Mouse (Mus musculus) liver, adult 2 months (tissue): ENCODE data around the gene Zfp398. TPM values are rescaled to one million over a fixed set of nuclear protein-coding genes. Genes with fewer than 3 reads are reported as not detected.

ENCODE experiments used
- DNase-seq: peaks from one replicate; pipeline ENCODE4 v3.0.0-alpha.2; 2011; ENCODE audit warnings: low read depth, low spot score; ENCODE audit errors: extremely low read depth
- H3K27ac ChIP-seq: fragments of 200-500 bp; replicated peaks from 2 replicates; pipeline ENCODE4 v1.5.1; 2012; ENCODE audit warnings: low read depth, mild to moderate bottlenecking, control low read depth, inconsistent platforms, low read length; ENCODE audit not compliant: insufficient read depth
- H3K27me3 ChIP-seq: fragments of 200-500 bp; 2 replicates; pipeline ENCODE4 v1.6.1; 2012; ENCODE audit warnings: mild to moderate bottlenecking, moderate library complexity, low read length, inconsistent platforms; ENCODE audit not compliant: control insufficient read depth, insufficient read depth
- H3K36me3 ChIP-seq: fragments of 200-500 bp; 2 replicates; pipeline ENCODE4 v1.6.1; 2012; ENCODE audit warnings: low read length, inconsistent platforms; ENCODE audit not compliant: control insufficient read depth, insufficient read depth
- H3K4me1 ChIP-seq: fragments of 200-500 bp; 2 replicates; pipeline ENCODE4 v1.6.1; 2011; ENCODE audit warnings: low read length; ENCODE audit not compliant: control insufficient read depth, insufficient read depth
- H3K4me3 ChIP-seq: fragments of 200-500 bp; 2 replicates; pipeline ENCODE4 v1.5.1; 2011; ENCODE audit warnings: low read depth, mild to moderate bottlenecking, control low read depth, low read length, moderate library complexity; ENCODE audit not compliant: insufficient read depth
- H3K79me2 ChIP-seq: fragments of 200-500 bp; 2 replicates; pipeline ENCODE4 v1.6.1; 2012; ENCODE audit warnings: inconsistent platforms, mild to moderate bottlenecking, low read length, moderate library complexity; ENCODE audit not compliant: control insufficient read depth, insufficient read depth
- H3K9ac ChIP-seq: fragments of 200-500 bp; 2 replicates; pipeline ENCODE4 v1.6.1; 2012; ENCODE audit warnings: low read depth, mild to moderate bottlenecking, control low read depth, inconsistent platforms, low read length
- CTCF ChIP-seq: fragments of 200-500 bp; IDR thresholded peaks from 2 replicates; pipeline ENCODE4 v1.5.1; 2011; ENCODE audit warnings: low read depth, low read length, control low read depth
- POLR2A ChIP-seq: fragments of 200-500 bp; IDR thresholded peaks from 2 replicates; pipeline ENCODE4 v1.6.1; 2011; ENCODE audit warnings: low read length, control low read depth; ENCODE audit not compliant: insufficient read depth; ENCODE audit errors: extremely low read depth
- WGBS: fragments of 180-500 bp; shearing (Covaris S2); methylation state at CpG from one replicate; pipeline ENCODE4 v1.1.7; 2018; 5-methylcytosine and 5-hydroxymethylcytosine counted together
- polyA plus RNA-seq: library from polyadenylated mRNA; depleted of rRNA; stranded (reverse); fragments of >200 nt; gene quantifications from 2 replicates; pipeline ENCODE4 v1.2.3, GENCODE M21; 2012
- total RNA-seq: library from RNA; depleted of rRNA; stranded (reverse); fragments of >200 nt; gene quantifications from 2 replicates; pipeline ENCODE4 v1.2.3, GENCODE M21; 2014

Zfp398 gene
- total and polyA plus RNA-seq, 2 experiments: 4.0 to 4.5 TPM

DNA sequence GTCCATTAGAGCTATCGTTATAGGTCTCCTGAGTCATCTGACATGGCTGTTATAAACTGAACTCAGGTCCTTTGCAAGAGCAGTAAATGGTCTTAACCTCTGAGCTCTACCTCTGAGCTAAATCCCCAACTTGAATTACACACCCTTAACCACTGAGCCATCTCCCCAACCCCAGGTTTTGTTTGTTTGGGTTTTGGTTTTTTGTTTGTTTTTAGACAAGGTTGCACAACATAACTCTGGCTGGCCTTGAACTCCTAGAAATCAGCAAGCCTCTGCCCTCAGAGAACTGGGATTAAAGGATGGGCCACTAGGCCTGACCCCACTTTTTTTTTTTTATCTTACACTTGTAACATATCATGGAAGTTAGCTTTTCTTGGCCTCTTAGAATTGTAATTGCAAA lies 19.3 kb upstream of the Zfp398 start:
- H3K27ac ChIP-seq: peak overlapping the region; percentile 72
- 26% methylated on average over 1 of the region's 1 CpGs for WGBS
- no peak for TF ChIP-seq POLR2A
- TF ChIP-seq CTCF: no peak
- H3K79me2 ChIP-seq: peaks cover 8% of the 10 kb centered on the region; the same call in 1 of the 2 replicates
- H3K9ac ChIP-seq: no peak overlapping the region
- no peaks in the 10 kb centered on the region for H3K27me3 ChIP-seq
- peak; percentile 96 for DNase-seq
- H3K36me3 ChIP-seq: no peaks in the 10 kb centered on the region
- H3K4me3 ChIP-seq: no peak overlapping the region
- H3K4me1 ChIP-seq: peaks cover 14% of the 10 kb centered on the region

DNA sequence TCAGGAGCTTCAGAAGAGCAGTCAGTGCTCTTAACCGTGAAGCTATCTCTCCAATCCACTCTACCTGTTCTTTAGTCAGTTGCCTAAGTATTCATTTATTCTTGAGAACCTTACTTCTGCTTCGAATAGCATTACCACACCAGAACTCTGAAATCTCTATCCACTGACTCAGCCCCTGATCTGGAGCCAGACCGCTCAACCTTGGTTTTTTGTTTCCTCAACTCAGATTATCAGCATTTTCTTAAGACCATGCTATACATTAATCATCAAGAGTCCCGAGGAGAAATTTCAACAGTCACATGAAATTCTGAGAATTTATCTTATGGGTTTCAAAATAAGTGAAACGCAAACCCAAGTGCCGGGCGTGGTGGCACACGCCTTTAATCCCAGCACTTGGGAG lies 16.7 kb upstream of the Zfp398 start:
- H3K4me3 ChIP-seq: no peak overlapping the region
- DNase-seq: no peak
- TF ChIP-seq POLR2A (no peak), CTCF (no peak)
- peaks cover 8% of the 10 kb centered on the region for H3K4me1 ChIP-seq
- no peaks in the 10 kb centered on the region for H3K27me3 ChIP-seq
- H3K36me3 ChIP-seq: no peaks in the 10 kb centered on the region
- no peak overlapping the region for H3K27ac ChIP-seq
- 91% methylated on average over 8 of the region's 8 CpGs for WGBS
- H3K9ac ChIP-seq: no peak overlapping the region
- H3K79me2 ChIP-seq: no peaks in the 10 kb centered on the region

DNA sequence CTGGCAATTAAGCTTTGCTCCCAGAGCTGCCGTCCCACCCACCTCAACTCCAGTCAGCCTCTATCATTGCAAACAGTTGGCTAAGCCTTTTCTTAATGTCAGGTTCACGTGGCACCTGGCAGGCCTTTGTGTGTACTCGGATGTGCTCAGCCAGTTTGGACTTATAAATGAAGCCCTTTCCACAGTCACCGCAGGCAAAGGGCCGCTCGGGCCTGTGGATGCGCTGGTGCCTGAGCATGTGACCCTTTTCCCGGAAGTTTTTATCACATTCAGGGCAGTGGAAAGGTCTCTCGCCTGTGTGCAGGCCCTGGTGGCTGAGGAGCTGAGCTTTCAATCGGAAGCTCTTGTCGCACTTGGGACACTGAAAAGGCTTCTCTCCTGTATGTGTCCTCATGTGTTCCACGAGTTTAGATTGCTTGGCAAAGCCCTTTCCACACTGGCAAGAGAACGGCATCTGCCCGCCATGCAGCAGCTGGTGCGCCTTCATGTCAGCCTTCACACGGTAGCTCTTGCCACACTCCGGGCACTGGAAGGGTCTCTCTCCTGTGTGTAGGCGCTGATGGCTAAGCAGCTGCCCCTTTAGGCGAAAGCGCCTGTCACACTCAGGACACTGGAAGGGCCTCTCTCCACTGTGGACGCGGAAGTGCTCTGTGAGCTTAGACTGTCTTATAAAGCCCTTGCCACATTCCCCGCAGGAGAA lies 15.7 kb upstream of the Zfp398 start:
- H3K36me3 ChIP-seq: no peaks in the 10 kb centered on the region
- no peaks in the 10 kb centered on the region for H3K27me3 ChIP-seq
- peaks cover 8% of the 10 kb centered on the region for H3K4me1 ChIP-seq
- WGBS: 85% methylated on average over 23 of the region's 23 CpGs
- no peak overlapping the region for H3K27ac ChIP-seq
- TF ChIP-seq POLR2A (no peak), CTCF (no peak)
- H3K79me2 ChIP-seq: no peaks in the 10 kb centered on the region
- no peak overlapping the region for H3K9ac ChIP-seq
- no peak overlapping the region for H3K4me3 ChIP-seq
- peak; percentile 78 for DNase-seq

GRCm38 (mm10) chr6:47821236-47821635 lies 14.2 kb upstream of the Zfp398 start:
- Histone ChIP-seq H3K79me2 (no peaks in the 10 kb centered on the region), H3K9ac (no peak overlapping the region), H3K4me1 (peaks cover 2% of the 10 kb centered on the region; the same call in 1 of the 2 replicates), H3K27me3 (no peaks in the 10 kb centered on the region), H3K27ac (no peak overlapping the region), H3K4me3 (no peak overlapping the region), H3K36me3 (no peaks in the 10 kb centered on the region)
- TF ChIP-seq CTCF (no peak), POLR2A (no peak)
- WGBS: 90% methylated on average over 5 of the region's 5 CpGs
- no peak for DNase-seq

DNA sequence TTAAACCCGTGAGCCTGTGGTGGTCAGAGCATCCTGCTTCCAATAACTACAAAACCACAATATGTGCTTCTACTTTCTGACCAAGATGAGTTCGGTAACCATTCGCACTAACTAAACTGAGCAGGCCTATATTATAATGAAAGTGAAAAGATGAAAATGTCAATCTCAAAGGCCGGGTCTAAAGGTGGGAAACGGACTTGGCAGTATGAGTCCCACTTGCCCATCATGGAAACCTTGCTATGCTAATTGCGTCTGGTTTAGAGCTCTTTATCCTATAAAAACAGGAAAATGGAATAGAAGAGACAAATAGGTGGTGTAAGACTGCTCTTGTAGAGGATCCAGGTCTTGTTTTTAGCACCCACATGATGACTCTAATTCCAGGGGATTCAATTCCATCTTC lies 13.7 kb upstream of the Zfp398 start:
- Histone ChIP-seq H3K36me3 (no peaks in the 10 kb centered on the region), H3K4me3 (no peak overlapping the region), H3K27ac (no peak overlapping the region), H3K79me2 (no peaks in the 10 kb centered on the region), H3K4me1 (no peaks in the 10 kb centered on the region), H3K9ac (no peak overlapping the region), H3K27me3 (no peaks in the 10 kb centered on the region)
- DNase-seq: no peak
- WGBS: 97% methylated on average over 6 of the region's 6 CpGs
- TF ChIP-seq CTCF: no peak
- no peak for TF ChIP-seq POLR2A

DNA sequence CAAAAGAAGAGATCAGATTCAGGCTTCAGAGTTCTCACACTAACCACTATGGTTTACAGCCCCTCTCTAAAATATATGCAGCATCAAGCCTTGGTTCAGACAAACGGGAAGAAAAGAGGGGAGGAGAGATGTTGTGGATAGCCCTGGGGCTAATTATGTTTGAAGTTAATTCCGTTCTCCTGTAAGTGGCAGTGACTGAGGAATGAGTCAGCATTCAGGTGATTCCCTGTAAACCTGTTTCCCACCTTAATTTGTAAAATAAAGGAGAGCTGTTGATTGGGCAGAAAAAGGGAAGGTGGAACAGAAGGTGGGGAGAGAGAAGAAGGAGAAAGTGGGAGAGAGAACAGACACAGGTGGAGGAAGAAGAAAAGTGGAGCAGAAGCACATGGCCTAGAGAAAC lies 11.2 kb upstream of the Zfp398 start:
- no peaks in the 10 kb centered on the region; the same call in 1 of the 2 replicates for H3K4me1 ChIP-seq
- no peak overlapping the region for H3K9ac ChIP-seq
- H3K4me3 ChIP-seq: no peak overlapping the region
- no peaks in the 10 kb centered on the region for H3K79me2 ChIP-seq
- no peak for TF ChIP-seq CTCF
- no peak for TF ChIP-seq POLR2A
- WGBS: 80% methylated on average over 2 of the region's 2 CpGs
- no peaks in the 10 kb centered on the region for H3K27me3 ChIP-seq
- no peaks in the 10 kb centered on the region for H3K36me3 ChIP-seq
- DNase-seq: no peak
- H3K27ac ChIP-seq: no peak overlapping the region
